Mouse (Mus musculus): Measurements from ENCODE around the gene Phex. TPM values are rescaled to one million over a fixed set of nuclear protein-coding genes. Genes with fewer than 3 reads are reported as not detected.

Gene Phex
- polyA plus RNA-seq (2015; fragmentation: Nextera tagmentation; extraction: Ambion mirVana), result 0.08 and 0.17 TPM in 2 replicates

DNA sequence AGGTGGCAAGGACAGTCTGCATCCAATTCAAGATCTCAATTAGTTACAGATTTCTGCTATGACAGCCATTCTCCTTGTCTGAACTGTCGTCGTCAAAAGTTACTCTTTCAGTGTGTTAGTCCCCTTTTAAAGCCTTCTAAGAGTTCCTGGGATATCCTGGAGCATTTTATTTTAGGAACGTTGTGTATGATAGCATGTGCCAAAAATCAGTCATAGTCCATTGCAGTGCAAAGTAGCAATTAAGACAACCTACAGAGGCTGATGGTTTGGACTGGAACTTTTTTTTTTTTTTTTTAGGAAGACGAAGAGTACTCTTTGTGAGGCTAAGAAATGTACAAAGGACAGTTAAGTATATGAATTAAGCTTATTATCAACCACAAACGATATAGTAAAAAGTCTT, at the start of gene Phex:
Gene Phex (minus strand): TSS at position 101 of the 400 bp plus-strand sequence.
- 58% methylated on average over 5 of the region's 5 CpGs for WGBS
- Histone ChIP-seq H3K27ac (no peak within 1 kb of the TSS), H3K27me3 (no peaks in the 10 kb centered on the region), H3K4me1 (no peaks in the 10 kb centered on the region), H3K4me2 (no peak within 1 kb of the TSS), H3K9me3 (replicated peaks) (no peaks in the 10 kb centered on the region), H3K36me3 (ENCODE audit: poor library complexity, severe bottlenecking) (no peaks in the 10 kb centered on the region), H3K9ac (no peak within 1 kb of the TSS), H3K4me3 (no peak within 1 kb of the TSS)
- no peak for ATAC-seq

DNA sequence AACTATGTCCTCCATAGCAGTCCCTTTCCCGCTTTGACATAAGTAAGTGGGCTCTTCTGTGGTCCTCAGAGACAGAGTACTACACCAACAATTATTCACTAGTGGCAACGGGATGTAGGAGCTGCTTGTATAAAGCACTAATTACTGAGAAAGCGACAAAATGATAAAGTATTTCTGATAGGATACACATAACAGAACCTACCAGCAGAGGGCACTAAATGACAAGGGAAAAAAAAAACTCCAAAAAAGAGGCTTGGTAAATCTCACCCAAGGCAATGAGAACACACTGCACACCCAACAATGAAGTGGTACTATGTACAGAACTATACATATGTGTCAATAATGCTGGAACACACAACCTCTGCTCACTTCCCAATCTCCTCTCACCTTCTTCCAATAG, 47.6 kb upstream of the Phex start:
- 80% methylated on average over 3 of the region's 3 CpGs for WGBS
- no peak for ATAC-seq
- H3K27ac ChIP-seq, result no peak overlapping the region

DNA sequence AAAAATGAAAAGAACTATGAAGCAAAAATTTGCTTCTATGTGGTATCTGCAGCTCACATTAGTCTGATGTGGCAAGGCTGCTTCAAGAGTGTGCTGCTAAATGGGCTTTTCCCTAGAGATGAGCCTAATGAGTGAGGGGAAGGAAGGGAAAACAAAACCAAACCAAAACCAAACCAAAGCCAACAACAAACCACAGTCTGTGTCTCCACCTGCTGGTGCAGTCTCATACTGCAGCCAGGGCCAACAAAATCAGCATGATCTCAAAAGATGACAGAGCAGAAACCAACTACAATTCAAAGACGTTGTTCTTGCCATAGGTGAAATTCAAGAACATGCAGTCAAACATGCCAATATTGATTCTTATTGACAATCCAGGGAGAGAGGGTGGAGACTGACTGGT, 39.3 kb upstream of the Phex start:
- no peaks in the 10 kb centered on the region; the same call in 1 of the 2 replicates for H3K36me3 ChIP-seq (ENCODE audit: poor library complexity, severe bottlenecking)
- H3K9ac ChIP-seq, result no peak overlapping the region
- H3K27ac ChIP-seq, result no peak overlapping the region
- 70% methylated on average over 1 of the region's 1 CpGs for WGBS
- H3K9me3 ChIP-seq (replicated peaks), result no peaks in the 10 kb centered on the region
- ATAC-seq, result no peak
- H3K4me1 ChIP-seq, result no peaks in the 10 kb centered on the region
- H3K27me3 ChIP-seq, result no peaks in the 10 kb centered on the region
- no peak overlapping the region for H3K4me3 ChIP-seq
- H3K4me2 ChIP-seq, result no peak overlapping the region

More for the DNA sequence above, 47.6 kb upstream of the Phex start:
- H3K4me1 ChIP-seq, result no peaks in the 10 kb centered on the region
- H3K27me3 ChIP-seq, result no peaks in the 10 kb centered on the region
- no peak overlapping the region for H3K4me3 ChIP-seq
- no peak overlapping the region for H3K4me2 ChIP-seq
- H3K9me3 ChIP-seq (replicated peaks), result no peaks in the 10 kb centered on the region
- no peaks in the 10 kb centered on the region; the same call in none of the 2 replicates for H3K36me3 ChIP-seq (ENCODE audit: poor library complexity, severe bottlenecking)
- no peak overlapping the region for H3K9ac ChIP-seq

DNA sequence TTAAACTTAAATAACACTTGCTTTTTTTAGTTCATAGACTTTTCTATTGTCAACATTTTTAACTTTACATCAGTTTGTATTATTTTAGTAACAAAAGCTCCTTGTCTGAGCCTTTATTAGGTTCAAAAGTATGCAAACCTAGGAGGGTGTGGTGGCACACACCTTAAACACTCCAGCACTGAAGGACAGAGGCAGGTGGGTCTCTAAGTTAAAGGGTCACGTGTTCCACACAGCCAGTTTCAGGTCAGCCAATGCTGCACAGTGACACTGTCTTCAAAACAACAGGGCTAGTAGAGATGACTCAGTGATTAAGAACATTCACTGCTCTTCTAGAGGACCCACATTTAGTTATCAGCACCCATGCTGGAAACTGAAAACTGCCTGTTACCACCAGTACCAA, 33.9 kb upstream of the Phex start:
- Histone ChIP-seq H3K4me2 (no peak overlapping the region), H3K4me3 (no peak overlapping the region), H3K27ac (no peak overlapping the region), H3K4me1 (no peaks in the 10 kb centered on the region), H3K9ac (no peak overlapping the region), H3K9me3 (replicated peaks) (no peaks in the 10 kb centered on the region), H3K36me3 (ENCODE audit: poor library complexity, severe bottlenecking) (no peaks in the 10 kb centered on the region), H3K27me3 (no peaks in the 10 kb centered on the region)
- WGBS, result 80% methylated on average over 1 of the region's 1 CpGs
- no peak for ATAC-seq

DNA sequence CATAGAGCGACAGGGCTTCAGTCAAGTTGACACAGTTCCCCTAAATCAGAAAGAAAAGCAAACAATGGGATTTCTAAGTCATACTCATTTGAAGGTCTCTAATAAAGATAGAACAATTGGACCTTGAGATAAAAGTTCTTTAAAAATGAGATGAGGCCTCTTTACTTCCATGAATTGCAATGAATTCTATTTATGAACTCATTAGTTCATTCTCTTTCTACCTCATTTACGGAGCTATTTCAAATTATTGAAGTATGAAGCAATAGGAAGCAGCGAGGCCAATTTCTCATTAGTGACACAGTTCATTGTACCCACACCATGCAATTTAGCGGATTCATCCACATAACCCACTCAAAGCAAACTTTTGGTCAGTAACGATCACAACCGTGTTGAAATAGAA, 32.3 kb upstream of the Phex start:
- H3K4me2 ChIP-seq, result no peak overlapping the region
- H3K9ac ChIP-seq, result no peak overlapping the region
- no peaks in the 10 kb centered on the region for H3K4me1 ChIP-seq
- no peaks in the 10 kb centered on the region for H3K27me3 ChIP-seq
- H3K4me3 ChIP-seq, result no peak overlapping the region
- 53% methylated on average over 6 of the region's 6 CpGs for WGBS
- H3K36me3 ChIP-seq (ENCODE audit: poor library complexity, severe bottlenecking), result peaks cover 5% of the 10 kb centered on the region; the same call in 1 of the 2 replicates
- H3K9me3 ChIP-seq (replicated peaks), result no peaks in the 10 kb centered on the region
- no peak overlapping the region for H3K27ac ChIP-seq
- no peak for ATAC-seq

DNA sequence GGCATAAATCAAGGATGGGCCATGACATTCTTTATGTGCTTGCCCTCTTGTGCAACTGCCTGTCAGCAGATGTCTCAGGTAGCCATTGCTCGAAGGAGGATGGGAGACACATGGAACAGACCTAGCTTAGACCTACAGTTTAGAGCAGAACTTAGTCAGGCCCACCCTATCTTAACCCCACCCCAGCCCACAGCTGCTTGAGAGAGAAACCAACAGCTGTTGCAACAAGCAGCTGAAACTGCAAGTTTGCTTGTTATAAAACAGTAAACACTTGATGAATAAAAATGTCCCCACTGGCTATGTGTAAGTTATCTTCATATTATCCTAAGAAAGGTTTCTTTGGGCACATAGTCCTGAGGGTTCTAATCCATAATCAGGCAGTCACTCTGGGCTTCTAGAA, 19.7 kb upstream of the Phex start:
- no peaks in the 10 kb centered on the region for H3K27me3 ChIP-seq
- ATAC-seq, result no peak
- 73% methylated on average over 1 of the region's 1 CpGs for WGBS
- H3K4me2 ChIP-seq, result no peak overlapping the region
- H3K36me3 ChIP-seq (ENCODE audit: poor library complexity, severe bottlenecking), result no peaks in the 10 kb centered on the region
- no peaks in the 10 kb centered on the region for H3K9me3 ChIP-seq (replicated peaks)
- no peaks in the 10 kb centered on the region for H3K4me1 ChIP-seq
- H3K4me3 ChIP-seq, result no peak overlapping the region
- no peak overlapping the region for H3K9ac ChIP-seq
- H3K27ac ChIP-seq, result no peak overlapping the region

DNA sequence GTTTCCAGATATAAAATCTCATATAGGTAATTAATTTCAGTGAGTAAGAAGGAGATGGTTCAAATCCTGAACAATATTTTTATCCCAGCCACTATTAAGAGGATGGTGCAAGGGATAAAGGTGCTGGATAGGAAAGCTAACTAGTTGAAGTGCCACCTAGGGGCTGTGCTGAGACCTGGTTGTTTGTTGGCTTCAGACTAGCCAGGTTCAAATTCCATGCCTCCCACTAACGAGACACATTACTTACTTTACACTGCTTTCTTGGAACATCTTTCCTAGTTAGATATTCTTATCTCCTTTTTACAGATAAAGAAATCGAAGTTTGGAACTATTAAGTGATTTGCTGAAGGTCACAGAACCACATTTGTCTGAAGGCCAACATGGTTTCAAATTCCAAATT, 4.3 kb upstream of the Phex start:
- Histone ChIP-seq H3K4me1 (no peaks in the 10 kb centered on the region), H3K27me3 (no peaks in the 10 kb centered on the region), H3K27ac (no peak overlapping the region), H3K36me3 (ENCODE audit: poor library complexity, severe bottlenecking) (no peaks in the 10 kb centered on the region), H3K9ac (no peak overlapping the region), H3K4me3 (no peak overlapping the region), H3K4me2 (no peak overlapping the region), H3K9me3 (replicated peaks) (no peaks in the 10 kb centered on the region)
- no peak for ATAC-seq
- WGBS, result 68% methylated on average over 2 of the region's 2 CpGs

DNA sequence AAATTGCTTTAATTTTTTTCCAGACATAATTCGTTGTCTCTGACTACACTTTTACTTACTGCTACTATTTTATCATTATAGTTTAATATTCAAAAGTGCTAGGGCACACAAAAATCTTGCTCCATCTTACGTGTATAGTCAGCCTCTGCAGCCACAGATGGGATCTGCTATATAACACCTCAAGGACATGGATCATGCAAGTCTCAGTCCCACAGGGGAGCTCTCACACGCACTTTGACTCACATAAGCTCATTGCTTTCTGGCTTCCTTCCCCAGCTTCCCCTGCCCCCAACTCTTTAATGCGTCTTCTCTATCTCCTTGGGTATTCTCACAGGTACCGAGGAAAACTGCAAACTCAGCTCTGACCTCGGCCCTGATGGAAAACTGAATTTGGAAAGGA, 10.2 kb downstream of the Phex start:
- H3K9me3 ChIP-seq (replicated peaks), result no peaks in the 10 kb centered on the region
- H3K27ac ChIP-seq, result no peak overlapping the region
- H3K4me2 ChIP-seq, result no peak overlapping the region
- H3K36me3 ChIP-seq (ENCODE audit: poor library complexity, severe bottlenecking), result no peaks in the 10 kb centered on the region
- 71% methylated on average over 6 of the region's 6 CpGs for WGBS
- no peaks in the 10 kb centered on the region for H3K27me3 ChIP-seq
- no peak overlapping the region for H3K4me3 ChIP-seq
- no peak for ATAC-seq
- no peak overlapping the region for H3K9ac ChIP-seq
- no peaks in the 10 kb centered on the region for H3K4me1 ChIP-seq

DNA sequence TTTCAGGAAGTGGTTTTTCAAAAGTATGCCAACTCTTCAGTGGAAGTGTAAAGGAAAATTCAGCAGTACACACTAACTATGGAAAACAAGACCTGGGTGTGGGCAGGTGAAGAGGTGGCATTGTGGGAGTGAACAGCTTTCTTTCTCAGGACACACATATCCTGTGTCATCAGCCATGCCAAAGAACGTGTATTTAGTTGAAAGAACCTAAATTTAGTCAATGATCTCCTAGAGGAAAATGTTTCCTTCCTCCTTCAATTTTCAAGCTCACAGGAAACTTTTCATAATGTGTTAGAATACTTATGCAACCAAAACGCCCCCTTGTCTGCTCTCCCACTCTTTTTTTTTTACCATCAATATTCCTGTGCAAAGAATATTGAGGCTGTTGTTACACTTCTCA, 23.9 kb downstream of the Phex start:
- Histone ChIP-seq H3K4me3 (no peak overlapping the region), H3K36me3 (ENCODE audit: poor library complexity, severe bottlenecking) (no peaks in the 10 kb centered on the region), H3K4me1 (no peaks in the 10 kb centered on the region), H3K27ac (no peak overlapping the region), H3K9ac (no peak overlapping the region), H3K4me2 (no peak overlapping the region), H3K27me3 (no peaks in the 10 kb centered on the region), H3K9me3 (replicated peaks) (no peaks in the 10 kb centered on the region)
- ATAC-seq, result no peak
- WGBS, result 66% methylated on average over 2 of the region's 2 CpGs

DNA sequence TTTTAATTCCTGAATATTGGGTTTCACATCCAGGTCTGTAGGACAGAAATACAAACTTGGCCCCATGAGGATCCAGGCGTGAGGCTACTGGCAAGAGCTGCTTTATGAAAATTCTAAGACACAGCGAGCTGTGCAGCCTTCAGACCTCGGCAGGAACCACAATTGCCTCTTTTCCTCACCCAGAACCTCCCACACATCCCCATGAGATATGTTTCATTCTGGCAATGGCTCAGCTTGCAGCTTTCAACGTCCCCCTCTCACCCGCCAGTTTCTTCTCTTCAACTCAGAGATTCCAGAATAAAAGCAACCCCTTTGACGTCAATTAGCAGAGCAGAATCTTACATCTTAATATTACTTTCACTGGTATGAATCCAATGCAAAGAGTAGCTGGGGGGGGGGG, 25.0 kb downstream of the Phex start:
- Histone ChIP-seq H3K4me3 (no peak overlapping the region), H3K9ac (no peak overlapping the region), H3K36me3 (ENCODE audit: poor library complexity, severe bottlenecking) (no peaks in the 10 kb centered on the region), H3K9me3 (replicated peaks) (no peaks in the 10 kb centered on the region), H3K27ac (no peak overlapping the region), H3K4me1 (no peaks in the 10 kb centered on the region), H3K4me2 (no peak overlapping the region), H3K27me3 (no peaks in the 10 kb centered on the region)
- no peak for ATAC-seq
- 74% methylated on average over 6 of the region's 6 CpGs for WGBS

DNA sequence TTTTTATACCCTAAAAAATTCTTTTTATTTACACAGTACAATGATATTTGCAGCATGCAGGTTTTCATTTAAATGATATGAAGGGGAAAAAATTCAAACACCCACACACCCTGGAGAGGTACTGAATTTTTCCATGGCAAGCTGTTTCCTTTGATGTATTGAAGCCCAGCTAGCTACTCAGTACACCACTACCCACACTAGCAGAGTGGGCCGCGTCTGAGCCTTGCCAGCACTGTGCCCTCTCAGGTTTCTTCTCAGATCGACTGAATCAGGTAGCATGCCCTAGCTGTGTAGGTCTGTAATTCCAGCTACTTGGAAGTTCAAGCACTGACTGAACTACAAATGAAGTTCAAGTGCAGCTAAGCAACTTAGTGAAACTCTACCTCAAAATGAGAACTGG, 26.7 kb downstream of the Phex start:
- Histone ChIP-seq H3K9ac (no peak overlapping the region), H3K4me2 (no peak overlapping the region), H3K4me1 (no peaks in the 10 kb centered on the region), H3K36me3 (ENCODE audit: poor library complexity, severe bottlenecking) (no peaks in the 10 kb centered on the region), H3K4me3 (no peak overlapping the region), H3K27me3 (no peaks in the 10 kb centered on the region), H3K27ac (no peak overlapping the region), H3K9me3 (replicated peaks) (no peaks in the 10 kb centered on the region)
- WGBS, result 86% methylated on average over 3 of the region's 3 CpGs
- no peak for ATAC-seq

DNA sequence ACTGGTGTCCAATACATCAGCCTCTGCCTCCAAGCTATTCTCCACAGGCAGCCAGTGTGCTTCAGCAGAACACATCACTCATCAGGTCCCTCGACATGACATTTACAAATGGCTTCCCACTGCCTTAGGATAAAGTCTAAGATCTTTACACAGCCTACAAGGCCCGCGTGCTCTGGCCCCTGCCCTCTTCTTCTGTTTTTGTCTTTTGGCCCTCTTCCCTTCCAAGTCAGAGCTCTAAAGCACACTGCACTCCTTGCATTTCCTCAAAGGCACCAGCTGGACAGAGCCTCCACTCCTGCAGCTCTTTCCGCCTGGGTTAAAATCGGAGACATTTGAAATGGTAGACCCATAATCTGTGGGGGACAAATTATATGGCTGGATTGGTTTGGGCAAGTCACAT, 28.1 kb downstream of the Phex start:
- H3K27me3 ChIP-seq, result no peaks in the 10 kb centered on the region
- H3K36me3 ChIP-seq (ENCODE audit: poor library complexity, severe bottlenecking), result no peaks in the 10 kb centered on the region
- no peak overlapping the region for H3K4me2 ChIP-seq
- ATAC-seq, result no peak
- no peak overlapping the region for H3K4me3 ChIP-seq
- WGBS, result 87% methylated on average over 5 of the region's 5 CpGs
- no peaks in the 10 kb centered on the region for H3K4me1 ChIP-seq
- no peak overlapping the region for H3K9ac ChIP-seq
- no peaks in the 10 kb centered on the region for H3K9me3 ChIP-seq (replicated peaks)
- H3K27ac ChIP-seq, result no peak overlapping the region

DNA sequence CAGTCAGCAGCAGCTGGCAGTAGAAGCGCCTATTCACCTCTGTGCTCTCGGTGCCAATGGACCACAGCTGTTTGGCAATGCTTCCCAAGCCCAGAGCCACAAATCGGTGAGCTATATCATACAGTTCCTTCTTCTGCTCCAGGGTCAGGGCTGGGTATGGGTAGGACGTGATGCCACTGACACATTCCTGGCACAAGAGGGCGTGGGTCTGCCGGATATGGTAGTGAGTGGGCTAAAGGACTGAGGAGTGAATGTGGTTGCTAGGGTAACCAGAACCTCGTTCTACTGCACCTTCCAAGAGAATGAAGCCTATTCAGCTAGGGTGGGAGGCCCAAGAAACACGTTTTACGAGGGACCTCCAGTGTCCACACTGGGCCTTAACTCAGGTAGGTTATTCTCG, 36.3 kb downstream of the Phex start:
- H3K27ac ChIP-seq, result no peak overlapping the region
- H3K9me3 ChIP-seq (replicated peaks), result no peaks in the 10 kb centered on the region
- ATAC-seq, result no peak
- no peak overlapping the region for H3K4me2 ChIP-seq
- H3K9ac ChIP-seq, result no peak overlapping the region
- 63% methylated on average over 10 of the region's 10 CpGs for WGBS
- no peaks in the 10 kb centered on the region for H3K4me1 ChIP-seq
- no peaks in the 10 kb centered on the region for H3K36me3 ChIP-seq (ENCODE audit: poor library complexity, severe bottlenecking)
- H3K4me3 ChIP-seq, result no peak overlapping the region
- no peaks in the 10 kb centered on the region for H3K27me3 ChIP-seq
